Mouse (Mus musculus): Measurements from ENCODE around the gene Plxnb1. TPM values are rescaled to one million over a fixed set of nuclear protein-coding genes. Genes with fewer than 3 reads are reported as not detected.

Gene Plxnb1
- polyA plus RNA-seq (2015; fragmentation: Nextera tagmentation; extraction: Ambion mirVana): 7.1 and 8.2 TPM in 2 replicates

DNA sequence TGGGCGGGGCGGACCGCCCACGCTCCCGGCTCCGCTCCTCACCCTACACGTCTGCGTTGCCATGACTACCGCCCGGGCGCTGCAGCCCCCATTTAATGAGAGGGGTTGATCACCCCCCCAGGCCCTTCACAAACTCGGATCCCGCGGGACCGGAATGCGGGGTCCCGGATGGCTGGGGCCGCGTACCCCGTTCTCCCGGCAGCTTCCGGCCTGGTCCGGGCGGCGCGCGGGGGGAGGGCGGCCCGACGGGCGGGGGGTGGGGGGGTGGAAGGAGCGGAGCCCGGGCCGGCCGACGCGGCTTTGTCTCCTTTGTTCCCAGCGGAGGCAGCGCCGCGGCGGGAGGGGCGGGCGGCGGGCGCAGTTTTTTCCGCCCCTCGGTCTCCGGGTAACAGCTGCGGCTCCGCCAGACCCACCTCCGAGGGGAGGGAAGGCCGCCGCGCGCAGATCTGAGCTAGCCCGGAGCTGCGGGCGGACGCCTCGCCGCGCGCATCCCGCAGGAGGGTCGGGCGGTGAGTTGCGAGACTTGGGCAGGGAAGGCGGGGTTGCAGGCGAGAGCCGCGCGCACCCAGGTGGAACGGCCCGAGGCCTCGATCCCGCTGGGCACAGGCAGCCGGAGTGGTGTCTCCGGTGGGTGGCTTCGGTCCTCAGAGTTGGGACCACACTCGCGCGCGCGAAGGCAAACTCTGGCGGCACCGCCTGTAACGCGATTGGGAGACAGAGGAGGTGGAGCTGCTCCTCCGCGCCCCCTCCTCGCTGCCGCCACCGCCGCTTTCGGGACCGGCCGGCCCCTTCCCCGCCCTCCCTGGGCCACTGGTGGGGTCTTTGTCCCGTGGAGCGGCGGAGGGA lies at the start of gene Plxnb1:
Plxnb1 (plus strand) TSS at position 253 of the 846 bp plus-strand sequence.
- Histone ChIP-seq H3K36me3 (peaks cover 32% of the 10 kb centered on the region), H3K27me3 (replicated peaks) (no peaks in the 10 kb centered on the region), H3K27ac (replicated peaks) (peak within 1 kb of the TSS; percentile 95), H3K9me3 (no peaks in the 10 kb centered on the region), H3K4me2 (peak within 1 kb of the TSS; percentile 85), H3K4me1 (peaks cover 67% of the 10 kb centered on the region), H3K4me3 (peak within 1 kb of the TSS; percentile 63), H3K9ac (peak within 1 kb of the TSS; percentile 89)
- ATAC-seq (ENCODE audit: extremely low read depth, insufficient number of reproducible peaks, low FRiP score, low TSS enrichment): 0 out of 2 replicates have a peak, but pooled peaks have one; percentile 12
- WGBS: under 1% methylated on average over 98 of the region's 102 CpGs

DNA sequence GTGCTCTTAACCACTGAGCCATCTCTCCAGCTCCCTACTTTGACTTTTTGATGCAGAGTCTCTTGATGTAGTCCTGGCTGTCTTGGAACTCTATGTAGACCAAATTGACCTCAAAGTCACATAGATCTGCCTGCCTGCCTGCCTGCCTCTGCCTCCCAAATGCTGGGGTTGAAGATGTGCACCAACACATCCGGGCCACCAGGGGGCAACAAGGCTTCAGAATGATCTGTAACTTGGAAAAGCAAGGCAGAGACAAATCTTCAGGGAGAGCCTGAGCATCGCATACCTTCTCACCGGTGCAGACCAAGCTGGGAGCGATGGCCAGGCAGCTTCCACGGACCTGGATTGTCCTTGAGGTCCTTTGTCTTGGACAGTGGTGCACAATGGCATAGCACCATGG lies 48.9 kb upstream of the Plxnb1 start:
- H3K4me1 ChIP-seq: peaks cover 6% of the 10 kb centered on the region
- H3K36me3 ChIP-seq: peaks cover 47% of the 10 kb centered on the region
- no peak overlapping the region for H3K9ac ChIP-seq
- H3K4me3 ChIP-seq: no peak overlapping the region
- ATAC-seq (ENCODE audit: extremely low read depth, insufficient number of reproducible peaks, low FRiP score, low TSS enrichment): no peak
- no peak overlapping the region for H3K4me2 ChIP-seq
- WGBS: 40% methylated on average over 5 of the region's 5 CpGs
- H3K9me3 ChIP-seq: no peaks in the 10 kb centered on the region
- no peak overlapping the region for H3K27ac ChIP-seq (replicated peaks)
- H3K27me3 ChIP-seq (replicated peaks): no peaks in the 10 kb centered on the region

DNA sequence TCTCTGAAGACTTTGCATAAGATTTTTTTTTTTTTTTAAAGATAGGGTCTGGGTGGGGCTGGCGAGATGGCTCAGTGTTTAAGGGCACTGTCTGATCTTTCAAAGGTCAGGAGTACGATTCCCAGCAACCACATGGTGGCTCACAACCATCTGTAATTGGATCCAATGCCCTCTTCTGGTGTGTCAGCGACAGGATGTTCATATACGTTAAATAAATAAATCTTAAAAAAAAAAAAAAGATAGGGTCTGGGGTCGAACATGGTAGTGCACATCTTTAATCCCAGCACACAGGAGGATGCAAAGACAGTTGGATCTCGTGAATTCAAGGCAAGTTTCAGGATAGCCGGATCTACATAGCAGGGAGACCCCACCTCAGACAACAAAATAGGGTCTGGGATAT lies 45.9 kb upstream of the Plxnb1 start:
- Histone ChIP-seq H3K36me3 (peaks cover 64% of the 10 kb centered on the region), H3K27me3 (replicated peaks) (no peaks in the 10 kb centered on the region), H3K4me2 (no peak overlapping the region), H3K9me3 (no peaks in the 10 kb centered on the region), H3K27ac (replicated peaks) (no peak overlapping the region), H3K4me1 (peaks cover 1% of the 10 kb centered on the region), H3K9ac (no peak overlapping the region), H3K4me3 (no peak overlapping the region)
- 77% methylated on average over 7 of the region's 7 CpGs for WGBS
- no peak for ATAC-seq (ENCODE audit: extremely low read depth, insufficient number of reproducible peaks, low FRiP score, low TSS enrichment)

DNA sequence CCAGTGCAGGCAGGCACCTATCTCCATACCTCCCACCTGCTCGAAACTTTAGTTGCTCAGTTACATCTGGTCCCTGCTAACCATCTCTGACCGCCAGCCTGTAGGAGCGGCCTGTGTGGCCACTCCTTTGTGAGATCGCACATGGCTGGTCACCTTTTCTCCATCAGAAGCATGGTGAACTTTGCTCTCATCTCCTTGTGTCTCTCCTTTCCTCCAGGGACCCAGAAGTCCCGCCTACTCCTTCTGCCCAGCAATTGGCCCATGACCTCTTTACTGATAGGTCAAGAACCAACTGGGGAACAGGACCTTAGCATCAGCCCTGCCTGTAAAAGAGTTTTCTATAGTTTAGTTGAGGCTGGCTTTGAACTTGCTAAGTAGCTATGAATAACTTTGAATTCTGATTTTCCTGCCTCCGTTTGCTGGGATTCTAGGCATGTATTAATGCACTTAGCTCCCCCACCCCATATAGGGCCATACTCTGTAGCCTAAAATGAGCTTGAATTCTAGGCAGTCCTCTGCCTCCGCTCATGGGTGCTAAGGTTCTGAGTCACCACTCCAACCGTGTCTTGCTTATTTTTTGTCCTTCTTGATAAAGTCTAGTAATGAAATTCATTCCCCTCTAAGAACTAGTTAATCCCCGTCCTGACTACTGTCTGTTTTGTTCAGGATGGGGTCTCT lies 45.1 kb upstream of the Plxnb1 start:
- 81% methylated on average over 9 of the region's 9 CpGs for WGBS

DNA sequence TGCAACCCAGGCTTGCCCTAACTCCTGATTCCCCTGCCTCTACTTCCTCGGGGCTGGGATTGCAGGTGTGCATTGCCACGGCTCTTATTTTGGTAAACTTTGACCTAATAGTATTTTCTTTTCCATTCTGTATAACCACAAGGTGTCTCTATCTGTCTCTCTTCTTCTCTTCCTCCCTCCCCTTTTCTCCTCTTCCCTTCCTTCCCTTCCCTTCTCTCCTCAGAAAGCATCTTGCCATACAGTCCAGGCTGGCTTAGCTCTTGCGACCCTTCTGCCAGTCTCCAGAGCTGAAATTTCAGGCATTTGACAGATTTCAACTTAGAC lies 44.6 kb upstream of the Plxnb1 start:
- H3K36me3 ChIP-seq: peaks cover 55% of the 10 kb centered on the region
- H3K4me3 ChIP-seq: no peak overlapping the region
- no peak overlapping the region for H3K9ac ChIP-seq
- WGBS: 69% methylated on average over 3 of the region's 3 CpGs
- H3K4me1 ChIP-seq: peaks cover 13% of the 10 kb centered on the region
- no peak overlapping the region for H3K4me2 ChIP-seq
- no peak overlapping the region for H3K27ac ChIP-seq (replicated peaks)
- H3K9me3 ChIP-seq: no peaks in the 10 kb centered on the region
- H3K27me3 ChIP-seq (replicated peaks): no peaks in the 10 kb centered on the region
- ATAC-seq (ENCODE audit: extremely low read depth, insufficient number of reproducible peaks, low FRiP score, low TSS enrichment): no peak

More for the DNA sequence above, 45.1 kb upstream of the Plxnb1 start:
- Histone ChIP-seq H3K9me3 (no peaks in the 10 kb centered on the region), H3K27me3 (replicated peaks) (no peaks in the 10 kb centered on the region), H3K4me1 (peaks cover 8% of the 10 kb centered on the region), H3K4me3 (no peak overlapping the region), H3K27ac (replicated peaks) (no peak overlapping the region), H3K36me3 (peaks cover 59% of the 10 kb centered on the region), H3K4me2 (no peak overlapping the region), H3K9ac (no peak overlapping the region)
- ATAC-seq (ENCODE audit: extremely low read depth, insufficient number of reproducible peaks, low FRiP score, low TSS enrichment): no peak

DNA sequence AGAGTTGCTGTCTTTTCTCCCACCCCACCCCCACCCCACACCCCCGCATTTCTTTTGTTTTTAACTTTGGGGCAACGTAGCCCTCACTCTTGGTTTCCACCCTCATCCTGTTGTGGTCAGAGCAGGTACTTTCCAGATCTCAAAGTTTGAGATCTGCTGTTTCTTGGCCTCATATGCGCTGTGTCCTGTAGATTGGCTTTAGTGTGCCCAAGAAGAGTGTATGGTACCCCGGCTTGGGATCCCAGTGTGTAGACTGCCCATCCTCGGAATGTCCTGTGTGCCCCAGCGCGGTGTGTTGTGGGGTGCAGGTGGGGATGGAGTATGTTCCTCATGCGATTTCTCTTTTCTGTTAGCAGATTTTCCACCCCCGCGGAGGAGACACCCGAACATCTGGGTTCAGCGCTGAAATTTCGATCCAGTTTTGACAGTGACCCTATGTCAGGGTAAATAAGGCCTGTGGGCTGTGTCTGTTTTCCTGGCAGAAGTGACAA lies 44.1 kb upstream of the Plxnb1 start:
- WGBS: 86% methylated on average over 13 of the region's 13 CpGs
- Histone ChIP-seq H3K4me3 (no peak overlapping the region), H3K4me1 (peaks cover 13% of the 10 kb centered on the region), H3K27me3 (replicated peaks) (no peaks in the 10 kb centered on the region), H3K4me2 (no peak overlapping the region), H3K36me3 (peaks cover 59% of the 10 kb centered on the region), H3K27ac (replicated peaks) (no peak overlapping the region), H3K9ac (no peak overlapping the region), H3K9me3 (no peaks in the 10 kb centered on the region)
- no peak for ATAC-seq (ENCODE audit: extremely low read depth, insufficient number of reproducible peaks, low FRiP score, low TSS enrichment)

DNA sequence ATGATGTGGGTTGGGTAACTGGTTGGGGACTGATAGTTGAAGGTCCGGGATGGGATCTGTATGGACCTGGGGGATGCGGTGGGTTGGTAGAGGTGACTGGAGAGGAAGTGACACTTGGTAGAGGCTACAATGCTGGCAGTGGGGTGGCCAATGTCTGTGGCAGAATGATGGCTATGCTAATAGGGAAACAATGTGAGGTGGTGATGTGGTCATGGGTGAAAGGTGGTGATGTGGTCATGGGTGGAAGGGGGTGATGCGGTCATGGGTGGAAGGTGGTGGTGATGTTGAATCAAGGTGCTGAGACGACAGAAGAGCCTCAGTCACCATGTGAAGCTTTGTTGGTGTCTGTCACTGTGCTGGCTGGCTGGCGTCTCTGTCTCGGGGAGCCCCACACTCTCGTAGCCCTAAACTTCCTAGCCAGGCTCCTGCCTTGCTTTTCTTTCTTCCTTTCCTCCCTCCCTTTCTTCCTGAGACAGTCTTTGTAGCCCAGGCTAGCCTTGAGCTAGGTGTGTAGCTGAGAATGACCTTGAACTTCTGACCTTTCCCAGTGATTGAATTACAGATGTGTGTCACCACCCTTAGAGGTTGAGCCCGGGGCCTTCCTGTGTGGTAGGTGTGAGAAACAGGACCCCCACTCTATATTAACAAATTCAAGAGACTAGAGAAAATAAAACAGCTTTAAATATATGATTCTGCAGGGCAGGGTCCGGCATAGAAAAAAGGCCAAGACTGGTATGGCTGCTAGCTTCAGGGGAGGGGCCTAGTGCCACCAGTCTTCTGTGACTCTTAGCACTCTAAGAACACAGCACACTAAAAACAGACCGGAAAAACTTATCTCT lies 43.3 kb upstream of the Plxnb1 start:
- Histone ChIP-seq H3K4me2 (no peak overlapping the region), H3K9me3 (no peaks in the 10 kb centered on the region), H3K9ac (no peak overlapping the region), H3K27me3 (replicated peaks) (no peaks in the 10 kb centered on the region), H3K4me3 (no peak overlapping the region), H3K27ac (replicated peaks) (no peak overlapping the region), H3K4me1 (peaks cover 13% of the 10 kb centered on the region), H3K36me3 (peaks cover 60% of the 10 kb centered on the region)
- ATAC-seq (ENCODE audit: extremely low read depth, insufficient number of reproducible peaks, low FRiP score, low TSS enrichment): no peak
- 80% methylated on average over 10 of the region's 10 CpGs for WGBS

DNA sequence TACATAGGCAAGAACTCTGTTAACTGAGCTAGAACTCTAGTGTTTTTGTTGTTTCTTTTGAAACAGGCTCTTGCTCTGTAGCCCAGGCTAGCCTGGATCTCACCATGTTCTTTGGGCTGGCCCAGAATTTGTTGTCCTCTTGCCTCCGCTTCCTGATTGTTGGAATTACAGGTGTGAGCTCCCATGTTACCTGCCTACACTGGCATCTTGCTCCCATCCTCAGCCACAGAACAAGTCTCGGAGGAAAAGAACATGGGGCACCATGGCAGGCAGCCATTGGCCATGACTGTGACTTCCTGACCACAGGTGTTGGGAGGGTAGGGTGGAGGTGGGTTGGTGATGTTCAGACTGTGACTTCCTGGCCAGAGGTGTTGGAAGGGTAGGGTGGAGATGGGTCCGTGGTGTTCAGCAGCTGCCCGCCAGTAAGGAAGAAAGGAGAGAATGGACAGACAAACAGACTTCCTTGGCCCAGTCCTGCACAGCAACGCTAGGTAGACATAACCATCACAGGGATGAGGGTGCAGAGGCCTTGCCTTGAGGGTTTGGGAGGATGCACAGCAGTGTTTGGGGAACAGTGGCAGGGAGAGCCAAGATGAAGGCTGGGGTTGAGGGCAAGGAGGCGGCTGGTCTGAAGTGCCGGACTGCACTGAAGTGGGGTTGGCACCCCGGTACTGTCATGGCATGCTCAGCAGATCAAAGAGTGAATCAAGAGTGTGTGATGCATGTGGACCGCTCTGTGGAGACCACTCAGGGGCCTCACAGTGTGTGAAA lies 42.5 kb upstream of the Plxnb1 start:
- Histone ChIP-seq H3K27me3 (replicated peaks) (no peaks in the 10 kb centered on the region), H3K9ac (no peak overlapping the region), H3K4me2 (no peak overlapping the region), H3K27ac (replicated peaks) (no peak overlapping the region), H3K9me3 (no peaks in the 10 kb centered on the region), H3K4me3 (no peak overlapping the region), H3K36me3 (peaks cover 68% of the 10 kb centered on the region), H3K4me1 (peaks cover 13% of the 10 kb centered on the region)
- 83% methylated on average over 9 of the region's 9 CpGs for WGBS
- no peak for ATAC-seq (ENCODE audit: extremely low read depth, insufficient number of reproducible peaks, low FRiP score, low TSS enrichment)

DNA sequence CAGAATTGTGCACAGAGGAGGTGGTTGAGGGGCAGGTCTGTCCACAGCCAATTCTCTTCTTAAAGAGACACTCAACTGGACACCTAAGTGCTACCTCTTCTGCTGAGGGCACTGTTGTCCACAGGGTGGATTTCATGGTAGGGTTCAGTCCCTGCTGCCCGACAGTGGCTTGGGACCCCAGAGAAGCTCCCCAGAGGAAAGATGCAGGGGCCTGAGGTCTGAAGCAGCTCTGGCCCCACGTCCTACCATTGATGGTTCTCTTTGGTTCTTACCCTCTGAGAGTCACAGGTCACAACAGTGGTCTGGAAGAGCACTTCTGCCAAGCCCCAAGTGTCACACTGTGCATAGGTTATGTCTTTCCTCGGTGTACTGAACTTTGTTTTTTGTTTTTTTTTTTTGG lies 41.8 kb upstream of the Plxnb1 start:
- WGBS: 77% methylated on average over 3 of the region's 3 CpGs
- Histone ChIP-seq H3K36me3 (peaks cover 68% of the 10 kb centered on the region), H3K4me1 (peaks cover 18% of the 10 kb centered on the region), H3K9ac (no peak overlapping the region), H3K4me2 (no peak overlapping the region), H3K9me3 (no peaks in the 10 kb centered on the region), H3K27me3 (replicated peaks) (no peaks in the 10 kb centered on the region), H3K4me3 (no peak overlapping the region), H3K27ac (replicated peaks) (no peak overlapping the region)
- no peak for ATAC-seq (ENCODE audit: extremely low read depth, insufficient number of reproducible peaks, low FRiP score, low TSS enrichment)

DNA sequence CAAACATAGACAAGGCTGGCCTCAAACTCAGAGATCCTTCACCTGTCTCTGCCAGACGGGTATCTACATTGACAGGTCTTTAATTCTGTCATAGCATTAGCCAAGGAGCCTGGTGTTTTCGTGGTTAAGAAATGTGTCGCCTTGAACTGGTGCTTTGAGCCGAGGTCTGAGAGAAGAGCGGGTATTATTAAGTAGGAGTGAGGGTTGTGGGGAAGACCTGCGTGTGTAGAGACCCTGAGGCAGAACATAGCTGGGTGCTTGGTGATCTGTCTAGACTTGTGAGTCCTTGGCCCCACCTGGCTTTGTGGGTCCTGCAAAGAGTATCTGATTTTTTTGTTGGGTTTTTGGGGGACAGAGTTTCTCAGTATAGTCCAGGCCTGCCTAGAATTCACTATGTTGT lies 41.3 kb upstream of the Plxnb1 start:
- H3K4me3 ChIP-seq: no peak overlapping the region
- peak overlapping the region; percentile 78; the same call in 1 of the 2 replicates for H3K27ac ChIP-seq (replicated peaks)
- H3K36me3 ChIP-seq: peaks cover 68% of the 10 kb centered on the region
- peaks cover 23% of the 10 kb centered on the region for H3K4me1 ChIP-seq
- WGBS: 66% methylated on average over 6 of the region's 6 CpGs
- no peak for ATAC-seq (ENCODE audit: extremely low read depth, insufficient number of reproducible peaks, low FRiP score, low TSS enrichment)
- H3K9me3 ChIP-seq: no peaks in the 10 kb centered on the region
- H3K27me3 ChIP-seq (replicated peaks): no peaks in the 10 kb centered on the region
- no peak overlapping the region for H3K9ac ChIP-seq
- no peak overlapping the region for H3K4me2 ChIP-seq

All from heart, embryonic 13.5 days (tissue).